Mouse (Mus musculus) frontal cortex, postnatal 10 days (tissue): ENCODE measurements at regions not wholly inside any gene's neighbourhood (a gene's known extent, or its start where the extent isn't known, plus 50 kb on each side); places are given as distances from the start of the nearest gene placed in this dataset.

Experiments used
- DNase-seq, 2 experiments: peaks; one replicate each; pipeline ENCODE4 v3.0.0; 2022; ENCODE audit warnings: low spot score in 2 of 2, mixed read lengths in 1 of 2

DNA sequence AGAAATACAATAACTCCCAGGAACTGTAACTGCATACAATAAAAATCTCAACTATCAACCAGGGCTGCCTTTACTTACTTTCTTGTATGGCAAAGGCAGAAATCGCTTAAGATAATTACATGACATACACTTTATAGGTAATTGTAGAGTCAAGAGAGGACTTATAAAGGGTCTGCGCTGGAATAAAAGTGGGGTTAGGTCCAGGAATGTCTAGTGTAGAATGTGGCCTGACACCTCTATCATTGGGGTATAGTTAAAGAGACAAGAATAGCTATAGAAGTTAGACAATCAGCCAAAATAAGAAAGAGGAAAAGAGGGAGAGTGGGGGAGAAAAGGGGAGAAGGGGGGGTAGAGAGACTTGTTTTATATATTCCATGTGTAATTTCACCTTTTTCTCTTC is 144.8 kb upstream of the Gimd1 start:
- no peak for DNase-seq

GRCm38 (mm10) chr3:132485553-132485952 is 144.1 kb upstream of the Gimd1 start:
- DNase-seq: no peak

- DNase-seq: peak; percentile 6 to 33
Measured at GRCm38 (mm10) chr3:132506095-132506494, 123.5 kb upstream of the Gimd1 start.

DNA sequence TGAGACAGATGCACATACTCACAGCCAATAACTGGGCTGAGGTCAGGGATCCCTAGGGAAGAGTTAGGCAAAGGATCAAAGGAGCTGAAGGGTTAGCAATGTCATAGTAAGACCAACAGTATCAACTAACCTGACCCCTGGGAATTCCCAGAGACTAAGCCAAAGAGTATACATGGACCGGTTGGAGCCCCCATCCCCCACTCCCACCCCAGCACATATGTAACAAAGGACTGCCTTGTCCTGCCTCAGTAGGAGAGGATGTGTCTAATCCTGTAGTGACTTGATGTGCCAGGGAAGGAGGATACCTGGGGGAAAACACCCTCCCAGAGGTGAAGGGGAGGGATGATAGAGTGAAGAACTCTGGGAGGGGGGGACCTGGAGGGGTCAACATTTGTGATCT is 119.4 kb upstream of the Gimd1 start:
- DNase-seq: no peak

GRCm38 (mm10) chr3:132512526-132513102 is 117.0 kb upstream of the Gimd1 start:
- no peak for DNase-seq

- no peak for DNase-seq
Measured at GRCm38 (mm10) chr3:132533323-132533904, 96.2 kb upstream of the Gimd1 start.

DNA sequence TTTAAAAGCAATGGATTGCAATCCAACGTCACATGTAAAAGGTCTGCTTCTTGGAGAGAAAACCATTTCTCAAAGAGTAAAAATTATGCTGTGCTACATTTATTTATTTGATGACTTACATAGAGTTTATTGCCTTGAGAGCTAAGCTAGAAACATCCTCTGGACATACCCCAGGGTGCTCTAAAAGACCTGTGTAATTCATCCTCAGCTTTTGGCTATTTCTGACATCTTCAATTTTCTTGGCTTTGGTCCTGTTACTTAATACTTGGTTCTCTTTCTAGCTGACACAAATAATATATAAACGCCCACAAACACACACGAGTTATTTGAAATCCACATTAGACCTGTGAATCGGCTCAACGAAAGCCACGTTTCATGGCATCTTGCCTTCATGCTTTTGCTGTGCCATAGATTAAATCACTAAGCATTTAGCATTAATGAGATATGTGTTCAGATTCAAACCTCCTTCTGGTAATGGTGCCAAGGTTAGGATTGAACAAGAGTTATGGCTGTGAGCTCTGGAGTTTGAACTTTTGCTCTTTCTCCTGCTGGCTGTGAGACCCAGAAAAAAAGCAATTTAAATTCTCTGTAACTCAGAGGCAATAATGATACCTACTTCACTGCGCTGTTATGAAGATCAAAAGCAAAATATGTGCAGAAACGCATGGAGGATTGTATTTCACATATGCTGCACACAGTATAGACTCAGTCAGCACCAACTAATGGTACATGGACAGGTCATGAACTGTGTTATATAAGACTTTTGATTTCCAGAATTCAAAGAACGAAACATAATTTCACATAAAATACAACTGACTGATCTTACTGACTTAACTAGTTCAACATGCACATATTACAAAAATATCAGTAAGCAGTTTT is 89.6 kb upstream of the Gimd1 start:
- no peak for DNase-seq

GRCm38 (mm10) chr3:132551238-132551808 is 78.3 kb upstream of the Gimd1 start:
- no peak for DNase-seq

DNA sequence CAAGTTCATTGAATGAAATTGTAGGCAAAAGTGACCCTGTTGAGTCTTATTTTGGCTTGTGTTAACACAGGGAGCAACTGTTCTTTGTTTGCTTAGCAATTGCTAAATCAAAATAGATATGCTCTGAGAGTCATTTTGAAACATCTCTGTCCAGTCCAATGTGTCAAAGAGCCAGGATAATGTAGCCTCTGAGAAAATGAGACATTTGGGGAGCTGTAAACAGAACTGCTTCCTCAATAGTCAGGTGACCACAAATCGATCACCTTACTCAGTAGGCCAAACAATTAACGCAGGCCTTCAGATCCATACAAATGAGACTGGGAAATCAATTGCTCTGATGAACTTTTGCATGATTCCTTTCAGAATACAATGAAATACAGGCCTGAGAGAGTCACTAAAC is 63.9 kb upstream of the Gimd1 start:
- DNase-seq: no peak

DNA sequence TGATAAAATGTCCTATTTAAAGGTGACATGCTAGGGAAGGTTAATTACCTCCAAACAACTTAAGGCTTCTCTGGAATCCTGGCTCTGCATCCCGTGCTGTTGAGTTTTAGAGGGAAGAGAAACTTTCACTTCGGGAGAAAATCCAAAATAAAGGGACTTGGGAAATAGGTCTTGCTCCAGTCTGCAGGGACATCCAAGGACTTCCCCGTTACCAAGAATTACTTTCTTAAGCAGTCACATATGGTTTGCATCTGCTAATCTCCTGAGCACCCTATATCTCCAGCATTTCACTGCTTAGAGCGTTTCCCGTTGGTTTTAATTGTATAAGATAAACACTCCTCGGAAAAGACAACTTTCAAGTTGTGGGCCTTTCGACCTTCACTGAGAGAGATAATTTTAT is 63.3 kb upstream of the Gimd1 start:
- no peak for DNase-seq
